Mouse (Mus musculus) brain, embryonic 14.5 days (tissue): ENCODE measurements around the gene Nrtn.

Source experiments
- CTCF ChIP-seq: fragments of 200-500 bp; IDR thresholded peaks from 2 replicates; pipeline ENCODE4 v1.5.1; 2012; ENCODE audit warnings: inconsistent platforms, mild to moderate bottlenecking, moderate library complexity, borderline replicate concordance; ENCODE audit not compliant: insufficient read depth, insufficient read length; ENCODE audit errors: extremely low read depth
- POLR2A ChIP-seq: fragments of 200-500 bp; IDR thresholded peaks from 2 replicates; pipeline ENCODE4 v1.6.1; 2012; ENCODE audit warnings: mild to moderate bottlenecking, inconsistent platforms, borderline replicate concordance; ENCODE audit not compliant: poor library complexity, insufficient read depth, insufficient read length, severe bottlenecking; ENCODE audit errors: extremely low read depth

DNA sequence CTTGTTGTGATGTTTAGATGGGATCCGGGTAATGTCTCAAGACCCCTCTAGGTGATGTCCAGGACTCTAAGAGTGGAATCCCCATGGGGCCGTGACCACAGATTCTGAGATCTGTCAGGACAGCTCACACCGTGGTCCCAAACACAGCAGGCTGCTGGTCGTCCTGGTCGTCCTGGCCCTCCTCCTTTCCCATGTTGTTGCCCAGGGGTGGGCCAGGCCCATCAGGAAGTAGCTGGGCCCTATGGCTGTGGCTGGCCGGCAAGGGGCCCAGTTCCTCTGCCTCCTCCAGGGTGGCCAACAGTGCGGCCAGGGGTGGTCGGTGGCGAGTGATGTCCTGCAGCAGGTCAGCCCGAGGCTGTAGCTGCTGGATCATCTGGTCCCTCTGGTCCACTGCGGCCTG is 42.0 kb downstream of the Nrtn start:
- TF ChIP-seq CTCF (no peak), POLR2A (no peak)
